Mouse (Mus musculus) left cerebral cortex, adult 11 months (tissue): Measurements from ENCODE around the gene Fxyd4.

Experiments used
- DNase-seq: peaks from one replicate; pipeline ENCODE4 v3.0.0; 2022; ENCODE audit warnings: low spot score

The Fxyd4 gene

GRCm38 (mm10) chr6:117937222-117937932 lies at the start of gene Fxyd4:
TSS of gene Fxyd4 (minus strand) at chr6:117937692.
- DNase-seq: no peak

- no peak for DNase-seq
Observed at GRCm38 (mm10) chr6:117987173-117987572, 49.7 kb upstream of the Fxyd4 start.

GRCm38 (mm10) chr6:117966729-117967128 lies 29.2 kb upstream of the Fxyd4 start:
- no peak for DNase-seq

- DNase-seq: no peak
Observed at GRCm38 (mm10) chr6:117963201-117963600, 25.7 kb upstream of the Fxyd4 start.

GRCm38 (mm10) chr6:117956851-117957501 lies 19.5 kb upstream of the Fxyd4 start:
- no peak for DNase-seq

- DNase-seq: no peak
Observed at GRCm38 (mm10) chr6:117956161-117956560, 18.7 kb upstream of the Fxyd4 start.

- no peak for DNase-seq
Observed at GRCm38 (mm10) chr6:117952330-117952729, 14.8 kb upstream of the Fxyd4 start.

GRCm38 (mm10) chr6:117943899-117944298 lies 6.4 kb upstream of the Fxyd4 start:
- DNase-seq: no peak

GRCm38 (mm10) chr6:117942769-117943168 lies 5.3 kb upstream of the Fxyd4 start:
- DNase-seq: no peak

- no peak for DNase-seq
Observed at GRCm38 (mm10) chr6:117938951-117939350, 1.5 kb upstream of the Fxyd4 start.

- no peak for DNase-seq
Observed at GRCm38 (mm10) chr6:117935681-117936612, 1.5 kb downstream of the Fxyd4 start.

- DNase-seq: no peak
Observed at GRCm38 (mm10) chr6:117934301-117934700, 3.2 kb downstream of the Fxyd4 start.

- DNase-seq: no peak
Observed at GRCm38 (mm10) chr6:117932325-117933051, 5.0 kb downstream of the Fxyd4 start.

GRCm38 (mm10) chr6:117929945-117930655 lies 7.4 kb downstream of the Fxyd4 start:
- DNase-seq: no peak

- DNase-seq: no peak
Observed at GRCm38 (mm10) chr6:117928746-117929145, 8.7 kb downstream of the Fxyd4 start.

GRCm38 (mm10) chr6:117927955-117928354 lies 9.5 kb downstream of the Fxyd4 start:
- no peak for DNase-seq

GRCm38 (mm10) chr6:117926871-117927491 lies 10.5 kb downstream of the Fxyd4 start:
- DNase-seq: no peak

- no peak for DNase-seq
Observed at GRCm38 (mm10) chr6:117922041-117922440, 15.5 kb downstream of the Fxyd4 start.

- no peak for DNase-seq
Observed at GRCm38 (mm10) chr6:117920659-117921640, 16.5 kb downstream of the Fxyd4 start.

GRCm38 (mm10) chr6:117918043-117918442 lies 19.4 kb downstream of the Fxyd4 start:
- DNase-seq: no peak
